Mouse (Mus musculus): Measurements from ENCODE around the gene Mrgprd. TPM values are rescaled to one million over a fixed set of nuclear protein-coding genes. Genes with fewer than 3 reads are reported as not detected.

Mrgprd gene
- polyA plus RNA-seq, 1 experiment from 2014 or later: not detected

GRCm38 (mm10) chr7:145309877-145310276 lies 4.8 kb upstream of the Mrgprd start:
- Histone ChIP-seq H3K9ac (replicated peaks; ENCODE audit: low read depth, low read length) (no peak overlapping the region), H3K27me3 (ENCODE audit: control insufficient read depth, insufficient read depth, low read length) (no peaks in the 10 kb centered on the region), H3K27ac (ENCODE audit: low read depth, low read length) (no peak overlapping the region), H3K9me3 (ENCODE audit: control insufficient read depth, low read length) (no peaks in the 10 kb centered on the region), H3K36me3 (ENCODE audit: control insufficient read depth, insufficient read depth, low read length) (no peaks in the 10 kb centered on the region), H3K4me3 (ENCODE audit: low read depth, low read length) (no peak overlapping the region), H3K4me1 (ENCODE audit: control insufficient read depth, insufficient read depth, low read length) (no peaks in the 10 kb centered on the region), H3K4me2 (ENCODE audit: low read depth, low read length) (no peak overlapping the region)
- ATAC-seq (ENCODE audit: low read depth): no peak
- WGBS: 93% methylated on average over 1 of the region's 1 CpGs

GRCm38 (mm10) chr7:145310526-145310925 lies 4.1 kb upstream of the Mrgprd start:
- H3K27me3 ChIP-seq (ENCODE audit: control insufficient read depth, insufficient read depth, low read length): no peaks in the 10 kb centered on the region
- H3K36me3 ChIP-seq (ENCODE audit: control insufficient read depth, insufficient read depth, low read length): no peaks in the 10 kb centered on the region
- 69% methylated on average over 5 of the region's 5 CpGs for WGBS
- H3K4me1 ChIP-seq (ENCODE audit: control insufficient read depth, insufficient read depth, low read length): no peaks in the 10 kb centered on the region
- ATAC-seq (ENCODE audit: low read depth): no peak
- no peaks in the 10 kb centered on the region for H3K9me3 ChIP-seq (ENCODE audit: control insufficient read depth, low read length)
- no peak overlapping the region for H3K9ac ChIP-seq (replicated peaks; ENCODE audit: low read depth, low read length)
- no peak overlapping the region for H3K4me3 ChIP-seq (ENCODE audit: low read depth, low read length)
- H3K27ac ChIP-seq (ENCODE audit: low read depth, low read length): no peak overlapping the region
- no peak overlapping the region for H3K4me2 ChIP-seq (ENCODE audit: low read depth, low read length)

- no peak overlapping the region for H3K4me2 ChIP-seq (ENCODE audit: low read depth, low read length)
- H3K9ac ChIP-seq (replicated peaks; ENCODE audit: low read depth, low read length): no peak overlapping the region
- no peak for ATAC-seq (ENCODE audit: low read depth)
- no peak overlapping the region for H3K4me3 ChIP-seq (ENCODE audit: low read depth, low read length)
- whole genome bisulfite sequencing: 87% methylated on average over 3 of the region's 3 CpGs
- no peaks in the 10 kb centered on the region for H3K9me3 ChIP-seq (ENCODE audit: control insufficient read depth, low read length)
- H3K27me3 ChIP-seq (ENCODE audit: control insufficient read depth, insufficient read depth, low read length): no peaks in the 10 kb centered on the region
- no peak overlapping the region for H3K27ac ChIP-seq (ENCODE audit: low read depth, low read length)
- H3K4me1 ChIP-seq (ENCODE audit: control insufficient read depth, insufficient read depth, low read length): no peaks in the 10 kb centered on the region
- no peaks in the 10 kb centered on the region for H3K36me3 ChIP-seq (ENCODE audit: control insufficient read depth, insufficient read depth, low read length)
These were observed 2.5 kb upstream of the Mrgprd start for GRCm38 (mm10) chr7:145312137-145312536.

GRCm38 (mm10) chr7:145317522-145317921 lies 2.9 kb downstream of the Mrgprd start:
- no peak overlapping the region for H3K4me2 ChIP-seq (ENCODE audit: low read depth, low read length)
- H3K27me3 ChIP-seq (ENCODE audit: control insufficient read depth, insufficient read depth, low read length): no peaks in the 10 kb centered on the region
- WGBS: 69% methylated on average over 4 of the region's 4 CpGs
- no peak overlapping the region for H3K4me3 ChIP-seq (ENCODE audit: low read depth, low read length)
- no peaks in the 10 kb centered on the region for H3K4me1 ChIP-seq (ENCODE audit: control insufficient read depth, insufficient read depth, low read length)
- no peak for ATAC-seq (ENCODE audit: low read depth)
- H3K9ac ChIP-seq (replicated peaks; ENCODE audit: low read depth, low read length): no peak overlapping the region
- no peaks in the 10 kb centered on the region for H3K9me3 ChIP-seq (ENCODE audit: control insufficient read depth, low read length)
- H3K36me3 ChIP-seq (ENCODE audit: control insufficient read depth, insufficient read depth, low read length): no peaks in the 10 kb centered on the region
- H3K27ac ChIP-seq (ENCODE audit: low read depth, low read length): no peak overlapping the region

- Histone ChIP-seq H3K4me2 (ENCODE audit: low read depth, low read length) (no peak overlapping the region), H3K4me1 (ENCODE audit: control insufficient read depth, insufficient read depth, low read length) (no peaks in the 10 kb centered on the region), H3K4me3 (ENCODE audit: low read depth, low read length) (no peak overlapping the region), H3K27me3 (ENCODE audit: control insufficient read depth, insufficient read depth, low read length) (no peaks in the 10 kb centered on the region), H3K9me3 (ENCODE audit: control insufficient read depth, low read length) (no peaks in the 10 kb centered on the region), H3K27ac (ENCODE audit: low read depth, low read length) (no peak overlapping the region), H3K9ac (replicated peaks; ENCODE audit: low read depth, low read length) (no peak overlapping the region), H3K36me3 (ENCODE audit: control insufficient read depth, insufficient read depth, low read length) (no peaks in the 10 kb centered on the region)
- 85% methylated on average over 3 of the region's 3 CpGs for WGBS
- no peak for ATAC-seq (ENCODE audit: low read depth)
These were observed 4.8 kb downstream of the Mrgprd start for GRCm38 (mm10) chr7:145319481-145319880.

- Histone ChIP-seq H3K36me3 (ENCODE audit: control insufficient read depth, insufficient read depth, low read length) (no peaks in the 10 kb centered on the region), H3K4me1 (ENCODE audit: control insufficient read depth, insufficient read depth, low read length) (no peaks in the 10 kb centered on the region), H3K27me3 (ENCODE audit: control insufficient read depth, insufficient read depth, low read length) (no peaks in the 10 kb centered on the region), H3K9me3 (ENCODE audit: control insufficient read depth, low read length) (no peaks in the 10 kb centered on the region), H3K4me2 (ENCODE audit: low read depth, low read length) (no peak overlapping the region), H3K9ac (replicated peaks; ENCODE audit: low read depth, low read length) (no peak overlapping the region), H3K27ac (ENCODE audit: low read depth, low read length) (no peak overlapping the region), H3K4me3 (ENCODE audit: low read depth, low read length) (no peak overlapping the region)
- no peak for ATAC-seq (ENCODE audit: low read depth)
- WGBS: 31% methylated on average over 4 of the region's 4 CpGs
These were observed 9.0 kb downstream of the Mrgprd start for GRCm38 (mm10) chr7:145323607-145324006.

- Histone ChIP-seq H3K4me3 (ENCODE audit: low read depth, low read length) (no peak overlapping the region), H3K4me1 (ENCODE audit: control insufficient read depth, insufficient read depth, low read length) (no peaks in the 10 kb centered on the region), H3K9ac (replicated peaks; ENCODE audit: low read depth, low read length) (no peak overlapping the region), H3K27me3 (ENCODE audit: control insufficient read depth, insufficient read depth, low read length) (no peaks in the 10 kb centered on the region), H3K27ac (ENCODE audit: low read depth, low read length) (no peak overlapping the region), H3K4me2 (ENCODE audit: low read depth, low read length) (no peak overlapping the region), H3K36me3 (ENCODE audit: control insufficient read depth, insufficient read depth, low read length) (no peaks in the 10 kb centered on the region), H3K9me3 (ENCODE audit: control insufficient read depth, low read length) (no peaks in the 10 kb centered on the region)
- WGBS: 51% methylated on average over 2 of the region's 2 CpGs
- no peak for ATAC-seq (ENCODE audit: low read depth)
These were observed 11.1 kb downstream of the Mrgprd start for GRCm38 (mm10) chr7:145325697-145326096.

- H3K4me2 ChIP-seq (ENCODE audit: low read depth, low read length): no peak overlapping the region
- no peak overlapping the region for H3K4me3 ChIP-seq (ENCODE audit: low read depth, low read length)
- WGBS: 76% methylated on average over 2 of the region's 2 CpGs
- H3K9ac ChIP-seq (replicated peaks; ENCODE audit: low read depth, low read length): no peak overlapping the region
- ATAC-seq (ENCODE audit: low read depth): no peak
- H3K9me3 ChIP-seq (ENCODE audit: control insufficient read depth, low read length): no peaks in the 10 kb centered on the region
- no peaks in the 10 kb centered on the region for H3K36me3 ChIP-seq (ENCODE audit: control insufficient read depth, insufficient read depth, low read length)
- no peaks in the 10 kb centered on the region for H3K4me1 ChIP-seq (ENCODE audit: control insufficient read depth, insufficient read depth, low read length)
- no peak overlapping the region for H3K27ac ChIP-seq (ENCODE audit: low read depth, low read length)
- no peaks in the 10 kb centered on the region for H3K27me3 ChIP-seq (ENCODE audit: control insufficient read depth, insufficient read depth, low read length)
These were observed 15.3 kb downstream of the Mrgprd start for GRCm38 (mm10) chr7:145329982-145330381.

GRCm38 (mm10) chr7:145330641-145331040 lies 16.0 kb downstream of the Mrgprd start:
- Histone ChIP-seq H3K9ac (replicated peaks; ENCODE audit: low read depth, low read length) (no peak overlapping the region), H3K4me1 (ENCODE audit: control insufficient read depth, insufficient read depth, low read length) (no peaks in the 10 kb centered on the region), H3K27me3 (ENCODE audit: control insufficient read depth, insufficient read depth, low read length) (no peaks in the 10 kb centered on the region), H3K27ac (ENCODE audit: low read depth, low read length) (no peak overlapping the region), H3K9me3 (ENCODE audit: control insufficient read depth, low read length) (no peaks in the 10 kb centered on the region), H3K4me3 (ENCODE audit: low read depth, low read length) (no peak overlapping the region), H3K36me3 (ENCODE audit: control insufficient read depth, insufficient read depth, low read length) (no peaks in the 10 kb centered on the region), H3K4me2 (ENCODE audit: low read depth, low read length) (no peak overlapping the region)
- WGBS: 87% methylated on average over 2 of the region's 2 CpGs
- no peak for ATAC-seq (ENCODE audit: low read depth)
